Mouse (Mus musculus) heart, embryonic 11.5 days (tissue): Measurements from ENCODE around the gene Fstl3. TPM values are rescaled to one million over a fixed set of nuclear protein-coding genes. Genes with fewer than 3 reads are reported as not detected.

Experiments used
- ATAC-seq: fragments of 200-750 bp; cut with Nextera tagmentation; replicated peaks from 2 replicates; pipeline ENCODE4 v1.8.0; 2017; ENCODE audit warnings: moderate library complexity; ENCODE audit not compliant: insufficient number of reproducible peaks, low FRiP score, low TSS enrichment
- H3K27ac ChIP-seq: fragments of 300-500 bp; sonication (generic); 2 replicates; pipeline ENCODE4 v1.5.1; 2014; ENCODE audit warnings: mild to moderate bottlenecking, low read depth, low read length
- H3K27me3 ChIP-seq: fragments of 300-500 bp; sonication (generic); 2 replicates; pipeline ENCODE4 v1.6.1; 2014; ENCODE audit warnings: mild to moderate bottlenecking, low read length, mixed read lengths; ENCODE audit not compliant: control insufficient read depth, insufficient read depth
- H3K36me3 ChIP-seq: fragments of 300-500 bp; sonication (generic); 2 replicates; pipeline ENCODE4 v1.6.1; 2014; ENCODE audit warnings: mild to moderate bottlenecking, low read length, moderate library complexity, mixed read lengths; ENCODE audit not compliant: control insufficient read depth, insufficient read depth
- H3K4me1 ChIP-seq: fragments of 300-500 bp; sonication (generic); 2 replicates; pipeline ENCODE4 v1.6.1; 2014; ENCODE audit warnings: low read length; ENCODE audit not compliant: control insufficient read depth, insufficient read depth
- H3K4me2 ChIP-seq: fragments of 300-500 bp; sonication (generic); 2 replicates; pipeline ENCODE4 v1.6.1; 2014; ENCODE audit warnings: mild to moderate bottlenecking, moderate library complexity
- H3K4me3 ChIP-seq: fragments of 300-500 bp; sonication (generic); 2 replicates; pipeline ENCODE4 v1.5.1; 2014; ENCODE audit warnings: low read depth, low read length
- H3K9ac ChIP-seq: fragments of 300-500 bp; sonication (generic); 2 replicates; pipeline ENCODE4 v1.6.1; 2014; ENCODE audit warnings: mild to moderate bottlenecking, low read depth, low read length, moderate library complexity
- H3K9me3 ChIP-seq: fragments of 300-500 bp; sonication (generic); replicated peaks from 2 replicates; pipeline ENCODE4 v1.6.1; 2016; ENCODE audit warnings: low read length; ENCODE audit not compliant: control insufficient read depth
- WGBS: fragments of 180-500 bp; shearing (Covaris S2); extraction: QIAGEN DNeasy Blood & Tissue Kit; methylation state at CpG from one replicate; pipeline ENCODE4 v1.1.7; 2014; ENCODE audit not compliant: insufficient replicate concordance; 5-methylcytosine and 5-hydroxymethylcytosine counted together
- polyA plus RNA-seq: library from polyadenylated mRNA; unstranded; fragments of >200 nt; fragmentation: Nextera tagmentation; extraction: Ambion mirVana; gene quantifications from 2 replicates; pipeline ENCODE4 v1.2.1, GENCODE M21; 2014

Gene Fstl3
- polyA plus RNA-seq, 1 experiment from 2014 or later: 11.4 TPM

- Histone ChIP-seq H3K27me3 (no peaks in the 10 kb centered on the region), H3K4me1 (peaks cover 40% of the 10 kb centered on the region), H3K36me3 (no peaks in the 10 kb centered on the region), H3K9me3 (no peaks in the 10 kb centered on the region), H3K4me2 (peak overlapping the region; percentile 48), H3K4me3 (no peak overlapping the region), H3K27ac (peak overlapping the region; percentile 73), H3K9ac (peak overlapping the region; percentile 43; the same call in 1 of the 2 replicates)
- WGBS: 28% methylated on average over 11 of the region's 11 CpGs
- peak; percentile 56 for ATAC-seq
These were observed 28.6 kb downstream of the Fstl3 start for GRCm38 (mm10) chr10:79805636-79806035.

DNA sequence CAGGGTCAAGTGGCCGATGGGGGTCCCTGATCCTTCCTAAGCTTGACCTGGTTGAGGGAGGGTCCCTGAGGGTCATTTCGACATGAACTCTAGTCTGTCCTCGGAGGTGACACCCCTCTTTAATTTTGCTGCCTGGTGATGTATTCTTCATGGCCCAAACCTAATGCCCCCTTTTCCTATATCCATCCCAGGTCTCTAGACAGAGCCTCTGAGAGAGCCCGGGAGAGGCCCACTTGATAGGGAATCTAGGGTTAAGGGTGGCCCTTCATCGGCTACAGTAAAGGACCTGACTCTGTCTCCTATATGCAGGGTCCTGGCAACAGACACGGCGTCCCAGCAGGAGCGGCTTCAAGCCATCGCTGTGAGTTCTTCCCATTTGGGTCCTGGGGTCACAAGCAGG is 29.3 kb downstream of the Fstl3 start:
- ATAC-seq: no peak
- Histone ChIP-seq H3K36me3 (no peaks in the 10 kb centered on the region), H3K4me2 (peak overlapping the region; percentile 48), H3K4me1 (peaks cover 38% of the 10 kb centered on the region), H3K27me3 (no peaks in the 10 kb centered on the region), H3K9ac (peak overlapping the region; percentile 46; the same call in 1 of the 2 replicates), H3K4me3 (peak overlapping the region; percentile 6; the same call in 1 of the 2 replicates), H3K27ac (peak overlapping the region; percentile 73), H3K9me3 (no peaks in the 10 kb centered on the region)
- 67% methylated on average over 9 of the region's 9 CpGs for WGBS

- WGBS: 75% methylated on average over 10 of the region's 10 CpGs
- Histone ChIP-seq H3K9ac (0 out of 2 replicates have a peak overlapping the region, but pooled peaks have one; percentile 46), H3K4me1 (peaks cover 34% of the 10 kb centered on the region), H3K27ac (peak overlapping the region; percentile 74), H3K9me3 (no peaks in the 10 kb centered on the region), H3K27me3 (no peaks in the 10 kb centered on the region), H3K4me2 (peak overlapping the region; percentile 48), H3K36me3 (no peaks in the 10 kb centered on the region), H3K4me3 (no peak overlapping the region)
- ATAC-seq: no peak
These were observed 29.9 kb downstream of the Fstl3 start for GRCm38 (mm10) chr10:79806972-79807371.

GRCm38 (mm10) chr10:79807826-79808225 is 30.8 kb downstream of the Fstl3 start:
- WGBS: 59% methylated on average over 11 of the region's 11 CpGs
- H3K27ac ChIP-seq: peak overlapping the region; percentile 74
- H3K4me2 ChIP-seq: peak overlapping the region; percentile 46
- no peaks in the 10 kb centered on the region for H3K27me3 ChIP-seq
- no peaks in the 10 kb centered on the region for H3K36me3 ChIP-seq
- no peaks in the 10 kb centered on the region for H3K9me3 ChIP-seq
- peaks cover 26% of the 10 kb centered on the region for H3K4me1 ChIP-seq
- H3K4me3 ChIP-seq: 0 out of 2 replicates have a peak overlapping the region, but pooled peaks have one; percentile 16
- no peak for ATAC-seq
- H3K9ac ChIP-seq: peak overlapping the region; percentile 59; the same call in 1 of the 2 replicates

GRCm38 (mm10) chr10:79808728-79809127 is 31.7 kb downstream of the Fstl3 start:
- no peaks in the 10 kb centered on the region for H3K27me3 ChIP-seq
- H3K9ac ChIP-seq: no peak overlapping the region
- H3K27ac ChIP-seq: peak overlapping the region; percentile 74; the same call in 1 of the 2 replicates
- no peak for ATAC-seq
- H3K4me3 ChIP-seq: no peak overlapping the region
- H3K4me2 ChIP-seq: peak overlapping the region; percentile 7; the same call in 1 of the 2 replicates
- peaks cover 18% of the 10 kb centered on the region for H3K4me1 ChIP-seq
- no peaks in the 10 kb centered on the region for H3K9me3 ChIP-seq
- H3K36me3 ChIP-seq: no peaks in the 10 kb centered on the region
- 81% methylated on average over 11 of the region's 11 CpGs for WGBS

DNA sequence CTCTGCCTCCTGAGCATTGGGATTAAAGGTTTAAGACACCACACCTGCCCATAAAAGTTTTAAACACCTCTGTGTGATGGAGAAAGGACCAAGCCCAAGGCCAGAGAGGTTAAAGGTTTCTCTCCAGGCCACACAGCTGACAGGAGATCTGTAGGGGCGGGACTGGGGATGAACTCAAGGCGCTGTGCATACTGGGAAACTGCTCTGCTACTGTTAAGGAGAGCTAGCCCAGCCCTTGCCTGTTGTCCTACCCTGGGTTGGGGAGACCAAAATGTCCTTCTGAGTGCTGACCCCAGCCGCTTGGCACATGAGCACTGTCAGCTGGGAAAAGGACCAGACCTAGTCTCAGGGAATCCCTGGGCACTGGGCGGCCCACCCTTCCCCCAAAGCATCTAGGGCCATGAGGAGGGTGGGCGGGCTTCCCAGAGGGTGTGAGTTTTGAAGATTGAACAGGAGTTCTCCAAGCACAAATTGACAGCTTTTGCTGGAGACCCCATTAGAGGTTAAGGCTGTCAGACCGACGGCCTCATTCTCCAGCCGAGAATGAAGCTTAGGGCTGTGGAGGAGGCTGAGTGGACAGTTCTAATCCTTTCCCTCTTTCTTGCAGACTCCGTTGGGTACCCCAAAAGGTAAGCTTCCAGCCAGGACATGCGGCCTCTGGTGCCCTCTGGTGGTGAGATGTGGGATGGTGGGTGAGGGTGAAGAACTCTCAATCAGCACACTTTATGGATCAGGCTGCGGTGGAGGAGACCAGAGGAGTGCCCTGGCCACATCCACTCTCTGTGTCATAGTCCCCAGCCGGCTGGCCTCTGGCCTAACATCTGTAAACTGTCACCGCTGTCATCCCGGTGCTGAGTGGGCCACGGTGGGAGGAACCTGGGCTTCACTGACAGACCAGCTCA is 34.9 kb downstream of the Fstl3 start:
- Histone ChIP-seq H3K4me3 (no peak overlapping the region), H3K36me3 (0 out of 2 replicates have a peak, but pooled peaks cover 6% of the 10 kb centered on the region), H3K27ac (no peak overlapping the region), H3K9ac (no peak overlapping the region), H3K9me3 (no peaks in the 10 kb centered on the region), H3K4me1 (no peaks in the 10 kb centered on the region; the same call in 1 of the 2 replicates), H3K27me3 (no peaks in the 10 kb centered on the region; the same call in 1 of the 2 replicates), H3K4me2 (no peak overlapping the region)
- 20% methylated on average over 15 of the region's 15 CpGs for WGBS
- no peak for ATAC-seq

GRCm38 (mm10) chr10:79814271-79814842 is 37.3 kb downstream of the Fstl3 start:
- Histone ChIP-seq H3K27ac (no peak overlapping the region), H3K4me3 (no peak overlapping the region), H3K4me2 (no peak overlapping the region), H3K9ac (no peak overlapping the region), H3K4me1 (no peaks in the 10 kb centered on the region), H3K36me3 (0 out of 2 replicates have a peak, but pooled peaks cover 6% of the 10 kb centered on the region), H3K9me3 (no peaks in the 10 kb centered on the region), H3K27me3 (no peaks in the 10 kb centered on the region; the same call in 1 of the 2 replicates)
- 68% methylated on average over 5 of the region's 5 CpGs for WGBS
- no peak for ATAC-seq

DNA sequence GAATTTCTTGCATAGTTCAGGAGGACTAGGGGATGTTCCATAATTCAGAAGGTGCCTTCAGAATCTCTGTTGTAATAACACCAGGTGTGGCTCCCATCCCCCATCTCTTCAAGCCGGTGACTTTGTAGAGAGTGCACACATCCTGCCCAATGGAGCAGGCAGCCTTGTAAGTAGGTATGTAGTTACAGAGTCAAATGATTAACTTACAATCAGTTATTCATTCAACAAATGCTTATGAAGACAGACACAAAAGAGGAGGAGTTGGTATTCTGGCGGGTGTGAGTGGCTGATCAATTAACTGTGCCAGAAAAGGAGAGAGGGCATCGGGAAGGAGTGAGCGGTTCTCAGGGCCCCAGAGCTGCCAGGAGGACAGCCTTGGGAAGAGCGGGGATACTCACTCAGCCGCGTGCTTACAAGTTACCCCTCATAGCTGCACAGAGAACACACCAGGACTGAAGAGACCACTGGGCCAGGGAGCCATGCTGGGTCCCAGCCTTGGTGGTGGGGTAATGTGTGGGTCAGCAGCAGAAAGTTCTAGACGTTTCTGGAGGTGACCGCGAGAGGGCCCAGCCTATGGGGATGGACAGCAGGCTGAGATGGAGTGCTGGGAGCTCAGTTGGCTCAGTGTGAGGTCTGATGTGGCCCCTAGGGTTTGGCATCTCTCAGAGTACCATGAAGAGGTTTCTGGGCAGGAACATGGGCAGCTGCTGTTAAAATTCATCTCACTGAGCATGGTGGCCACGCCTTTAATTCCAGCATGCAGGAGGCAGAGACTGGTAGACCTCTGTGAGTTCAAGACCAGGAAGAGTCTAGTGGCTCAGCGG is 38.8 kb downstream of the Fstl3 start:
- H3K9ac ChIP-seq: no peak overlapping the region
- no peaks in the 10 kb centered on the region; the same call in 1 of the 2 replicates for H3K27me3 ChIP-seq
- no peak overlapping the region for H3K27ac ChIP-seq
- H3K9me3 ChIP-seq: no peaks in the 10 kb centered on the region
- H3K36me3 ChIP-seq: 0 out of 2 replicates have a peak, but pooled peaks cover 6% of the 10 kb centered on the region
- no peaks in the 10 kb centered on the region for H3K4me1 ChIP-seq
- no peak overlapping the region for H3K4me3 ChIP-seq
- no peak overlapping the region for H3K4me2 ChIP-seq
- no peak for ATAC-seq
- 82% methylated on average over 12 of the region's 12 CpGs for WGBS
